Mouse (Mus musculus) limb, embryonic 13.5 days (tissue): Measurements from ENCODE around the gene Sorbs1. TPM values are rescaled to one million over a fixed set of nuclear protein-coding genes. Genes with fewer than 3 reads are reported as not detected.

Experiments used
- ATAC-seq: fragments of 200-750 bp; cut with Nextera tagmentation; 2 replicates; pipeline ENCODE4 v1.8.0; 2017; ENCODE audit warnings: low read depth, moderate number of reproducible peaks, moderate TSS enrichment; ENCODE audit not compliant: low FRiP score
- H3K27ac ChIP-seq: fragments of 300-500 bp; sonication (generic); 2 replicates; pipeline ENCODE4 v1.5.1; 2015; ENCODE audit warnings: inconsistent platforms, mild to moderate bottlenecking, moderate library complexity
- H3K27me3 ChIP-seq: fragments of 300-500 bp; sonication (generic); 2 replicates; pipeline ENCODE4 v1.6.1; 2015; ENCODE audit warnings: mild to moderate bottlenecking, inconsistent platforms
- H3K36me3 ChIP-seq: fragments of 300-500 bp; sonication (generic); 2 replicates; pipeline ENCODE4 v1.6.1; 2015; ENCODE audit warnings: inconsistent platforms, mild to moderate bottlenecking, moderate library complexity
- H3K4me1 ChIP-seq: fragments of 300-500 bp; sonication (generic); 2 replicates; pipeline ENCODE4 v1.6.1; 2015; ENCODE audit warnings: inconsistent platforms
- H3K4me2 ChIP-seq: fragments of 300-500 bp; sonication (generic); replicated peaks from 2 replicates; pipeline ENCODE4 v1.6.1; 2015; ENCODE audit warnings: inconsistent platforms, mild to moderate bottlenecking, moderate library complexity
- H3K4me3 ChIP-seq: fragments of 300-500 bp; sonication (generic); 2 replicates; pipeline ENCODE4 v1.5.1; 2015; ENCODE audit warnings: moderate library complexity, mild to moderate bottlenecking, inconsistent platforms
- H3K9ac ChIP-seq: fragments of 300-500 bp; sonication (generic); 2 replicates; pipeline ENCODE4 v1.6.1; 2015; ENCODE audit warnings: mild to moderate bottlenecking, inconsistent platforms
- H3K9me3 ChIP-seq: fragments of 300-500 bp; sonication (generic); 2 replicates; pipeline ENCODE4 v1.6.1; 2016; ENCODE audit warnings: inconsistent platforms
- WGBS: fragments of 180-500 bp; shearing (Covaris S2); methylation state at CpG from one replicate; pipeline ENCODE4 v1.1.7; 2015; 5-methylcytosine and 5-hydroxymethylcytosine counted together
- polyA plus RNA-seq: library from polyadenylated mRNA; unstranded; fragments of >200 nt; fragmentation: Nextera tagmentation; extraction: Ambion mirVana; gene quantifications from 2 replicates; pipeline ENCODE4 v1.2.1, GENCODE M21; 2015

The Sorbs1 gene
- polyA plus RNA-seq, 1 experiment from 2014 or later, result 52.2 TPM

GRCm38 (mm10) chr19:40410511-40410910 is 103.1 kb downstream of the Sorbs1 start:
- Histone ChIP-seq H3K36me3 (no peaks in the 10 kb centered on the region), H3K9ac (no peak overlapping the region), H3K9me3 (no peaks in the 10 kb centered on the region), H3K4me2 (no peak overlapping the region), H3K4me3 (no peak overlapping the region), H3K27ac (peak overlapping the region; percentile 61; the same call in 1 of the 2 replicates), H3K27me3 (no peaks in the 10 kb centered on the region), H3K4me1 (peaks cover 64% of the 10 kb centered on the region)
- no peak for ATAC-seq
- WGBS, result 64% methylated on average over 4 of the region's 4 CpGs

GRCm38 (mm10) chr19:40410109-40410508 is 103.5 kb downstream of the Sorbs1 start:
- peaks cover 64% of the 10 kb centered on the region for H3K4me1 ChIP-seq
- 52% methylated on average over 9 of the region's 9 CpGs for WGBS
- ATAC-seq, result peak; percentile 62; the same call in 1 of the 2 replicates

GRCm38 (mm10) chr19:40409500-40410035 is 104.0 kb downstream of the Sorbs1 start:
- ATAC-seq, result no peak
- Histone ChIP-seq H3K9ac (no peak overlapping the region), H3K4me1 (peaks cover 59% of the 10 kb centered on the region), H3K4me3 (no peak overlapping the region), H3K36me3 (no peaks in the 10 kb centered on the region), H3K9me3 (no peaks in the 10 kb centered on the region), H3K27me3 (no peaks in the 10 kb centered on the region), H3K27ac (peak overlapping the region; percentile 79), H3K4me2 (no peak overlapping the region)
- WGBS, result 84% methylated on average over 11 of the region's 11 CpGs

More at GRCm38 (mm10) chr19:40410109-40410508, 103.5 kb downstream of the Sorbs1 start:
- H3K27ac ChIP-seq, result peak overlapping the region; percentile 79
- H3K27me3 ChIP-seq, result no peaks in the 10 kb centered on the region
- H3K9ac ChIP-seq, result no peak overlapping the region
- no peaks in the 10 kb centered on the region for H3K9me3 ChIP-seq
- no peaks in the 10 kb centered on the region for H3K36me3 ChIP-seq
- no peak overlapping the region for H3K4me3 ChIP-seq
- no peak overlapping the region for H3K4me2 ChIP-seq

- Histone ChIP-seq H3K9me3 (no peaks in the 10 kb centered on the region), H3K27me3 (no peaks in the 10 kb centered on the region), H3K9ac (no peak overlapping the region), H3K27ac (no peak overlapping the region), H3K4me3 (no peak overlapping the region), H3K36me3 (no peaks in the 10 kb centered on the region), H3K4me1 (peaks cover 38% of the 10 kb centered on the region), H3K4me2 (no peak overlapping the region)
- WGBS, result 77% methylated on average over 2 of the region's 2 CpGs
- no peak for ATAC-seq
These were observed 106.4 kb downstream of the Sorbs1 start for GRCm38 (mm10) chr19:40407186-40407585.

GRCm38 (mm10) chr19:40406661-40407060 is 106.9 kb downstream of the Sorbs1 start:
- no peak overlapping the region for H3K4me2 ChIP-seq
- no peaks in the 10 kb centered on the region for H3K9me3 ChIP-seq
- ATAC-seq, result no peak
- peaks cover 35% of the 10 kb centered on the region for H3K4me1 ChIP-seq
- no peak overlapping the region for H3K4me3 ChIP-seq
- H3K27me3 ChIP-seq, result no peaks in the 10 kb centered on the region
- 95% methylated on average over 8 of the region's 8 CpGs for WGBS
- no peaks in the 10 kb centered on the region for H3K36me3 ChIP-seq
- H3K27ac ChIP-seq, result no peak overlapping the region
- H3K9ac ChIP-seq, result no peak overlapping the region

- H3K27ac ChIP-seq, result no peak overlapping the region
These were observed 107.8 kb downstream of the Sorbs1 start for GRCm38 (mm10) chr19:40405808-40406207.

GRCm38 (mm10) chr19:40404582-40404981 is 109.0 kb downstream of the Sorbs1 start:
- Histone ChIP-seq H3K36me3 (no peaks in the 10 kb centered on the region), H3K9ac (no peak overlapping the region), H3K4me3 (no peak overlapping the region), H3K4me2 (no peak overlapping the region), H3K4me1 (peaks cover 26% of the 10 kb centered on the region), H3K27ac (no peak overlapping the region), H3K27me3 (no peaks in the 10 kb centered on the region), H3K9me3 (no peaks in the 10 kb centered on the region)
- WGBS, result 76% methylated on average over 2 of the region's 2 CpGs
- ATAC-seq, result no peak

More at GRCm38 (mm10) chr19:40405808-40406207, 107.8 kb downstream of the Sorbs1 start:
- Histone ChIP-seq H3K36me3 (no peaks in the 10 kb centered on the region), H3K9ac (no peak overlapping the region), H3K4me3 (no peak overlapping the region), H3K9me3 (no peaks in the 10 kb centered on the region), H3K4me2 (no peak overlapping the region), H3K4me1 (peaks cover 35% of the 10 kb centered on the region), H3K27me3 (no peaks in the 10 kb centered on the region)
- 55% methylated on average over 11 of the region's 11 CpGs for WGBS
- ATAC-seq, result no peak

GRCm38 (mm10) chr19:40403999-40404398 is 109.6 kb downstream of the Sorbs1 start:
- Histone ChIP-seq H3K4me1 (peaks cover 24% of the 10 kb centered on the region), H3K4me2 (no peak overlapping the region), H3K27me3 (no peaks in the 10 kb centered on the region), H3K36me3 (no peaks in the 10 kb centered on the region), H3K9me3 (no peaks in the 10 kb centered on the region), H3K9ac (no peak overlapping the region), H3K4me3 (no peak overlapping the region), H3K27ac (no peak overlapping the region)
- ATAC-seq, result no peak
- 87% methylated on average over 4 of the region's 4 CpGs for WGBS

GRCm38 (mm10) chr19:40402155-40402963 is 111.2 kb downstream of the Sorbs1 start:
- 76% methylated on average over 15 of the region's 15 CpGs for WGBS
- H3K27me3 ChIP-seq, result no peaks in the 10 kb centered on the region

GRCm38 (mm10) chr19:40401213-40401612 is 112.4 kb downstream of the Sorbs1 start:
- no peak overlapping the region for H3K27ac ChIP-seq
- H3K36me3 ChIP-seq, result no peaks in the 10 kb centered on the region
- H3K4me2 ChIP-seq, result no peak overlapping the region
- no peak overlapping the region for H3K9ac ChIP-seq
- ATAC-seq, result 0 out of 2 replicates have a peak, but pooled peaks have one; percentile 11
- H3K27me3 ChIP-seq, result no peaks in the 10 kb centered on the region
- no peak overlapping the region for H3K4me3 ChIP-seq
- WGBS, result 49% methylated on average over 7 of the region's 7 CpGs
- no peaks in the 10 kb centered on the region for H3K9me3 ChIP-seq
- peaks cover 19% of the 10 kb centered on the region for H3K4me1 ChIP-seq

More at GRCm38 (mm10) chr19:40402155-40402963, 111.2 kb downstream of the Sorbs1 start:
- no peaks in the 10 kb centered on the region for H3K36me3 ChIP-seq
- no peak overlapping the region for H3K4me3 ChIP-seq
- no peak overlapping the region for H3K9ac ChIP-seq
- H3K9me3 ChIP-seq, result no peaks in the 10 kb centered on the region
- ATAC-seq, result no peak; the same call in 1 of the 2 replicates
- no peak overlapping the region for H3K27ac ChIP-seq
- H3K4me1 ChIP-seq, result peaks cover 22% of the 10 kb centered on the region
- H3K4me2 ChIP-seq, result no peak overlapping the region

- ATAC-seq, result no peak
- H3K27ac ChIP-seq, result no peak overlapping the region
- H3K4me3 ChIP-seq, result no peak overlapping the region
- H3K9ac ChIP-seq, result no peak overlapping the region
- H3K4me2 ChIP-seq, result no peak overlapping the region
- 73% methylated on average over 11 of the region's 11 CpGs for WGBS
- H3K27me3 ChIP-seq, result no peaks in the 10 kb centered on the region
- no peaks in the 10 kb centered on the region for H3K36me3 ChIP-seq
- H3K9me3 ChIP-seq, result no peaks in the 10 kb centered on the region
- H3K4me1 ChIP-seq, result peaks cover 18% of the 10 kb centered on the region
These were observed 113.1 kb downstream of the Sorbs1 start for GRCm38 (mm10) chr19:40400426-40401030.
